In the genomic region with DNA sequence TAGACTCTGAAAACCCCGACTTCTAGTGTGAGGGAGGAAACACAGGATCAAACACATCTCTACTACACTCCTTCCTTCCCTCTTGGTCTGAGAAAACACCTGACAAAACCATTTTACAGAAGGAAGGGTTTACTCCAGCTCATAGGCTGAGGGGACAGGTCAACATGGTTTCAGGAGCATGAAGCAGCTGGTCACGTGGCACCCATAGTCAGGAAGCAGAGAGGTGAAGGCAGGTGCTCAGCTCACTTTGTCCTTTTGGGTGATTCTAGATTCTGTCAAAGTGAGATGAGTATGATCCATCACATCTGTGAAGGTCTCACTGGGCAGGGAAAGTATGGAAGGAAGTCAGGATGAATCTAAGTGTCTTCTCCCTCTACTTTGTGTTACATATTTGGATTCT, we compare ENCODE assay signal across 27 mouse cellular contexts.
"Had no signal": no experiment of that assay in that cellular context is flagged by ENCODE, and none has a peak within 500 bp of the region (broad histone marks: within the 10 kb centered on the region; RNA-seq: fewer than 3 reads in every experiment).

No protein-coding gene starts in this region.

- H3K4me2 ChIP-seq: embryonic facial prominence, embryonic 12.5 days; embryonic facial prominence, embryonic 13.5 days; embryonic facial prominence, embryonic 15.5 days; forebrain, embryonic 12.5 days; forebrain, embryonic 13.5 days; forebrain, embryonic 15.5 days had no signal

- H3K27ac ChIP-seq: embryonic facial prominence, embryonic 10.5 days; embryonic facial prominence, embryonic 12.5 days; embryonic facial prominence, embryonic 13.5 days; embryonic facial prominence, embryonic 15.5 days; forebrain, embryonic 10.5 days; forebrain, embryonic 12.5 days; forebrain, embryonic 13.5 days; forebrain, embryonic 15.5 days; gastrocnemius, adult 2 months; heart, adult 2 months had no signal

- H3K9me3 ChIP-seq: embryonic facial prominence, embryonic 10.5 days; embryonic facial prominence, embryonic 12.5 days; embryonic facial prominence, embryonic 13.5 days; embryonic facial prominence, embryonic 15.5 days; forebrain, embryonic 10.5 days; forebrain, embryonic 12.5 days; forebrain, embryonic 13.5 days had no signal

- H3K4me3 ChIP-seq: embryonic facial prominence, embryonic 10.5 days; embryonic facial prominence, embryonic 12.5 days; embryonic facial prominence, embryonic 13.5 days; embryonic facial prominence, embryonic 15.5 days; erythroblast, embryonic 14.5 days; forebrain, embryonic 10.5 days; forebrain, embryonic 12.5 days; forebrain, embryonic 13.5 days; forebrain, embryonic 15.5 days; gastrocnemius, adult 2 months; heart, adult 2 months had no signal

- DNase-seq: cerebellum, adult 9-10 months; cerebellum, adult 9-11 months; cerebellum, postnatal 10 days; cerebellum, postnatal 14 days; cerebellum, postnatal 25 days; cerebellum, postnatal 36 days; embryo, embryonic 11 days; forebrain, postnatal 0 days; gastrocnemius, adult 2 months; gastrocnemius, postnatal 10 days; gastrocnemius, postnatal 14 days; gastrocnemius, postnatal 25 days; gastrocnemius, postnatal 36 days; heart, adult 11 months; heart, adult 18-20 months; heart, adult 2 months had no signal

- ATAC-seq: forebrain, embryonic 13.5 days; forebrain, embryonic 14.5 days; forebrain, embryonic 15.5 days; forebrain, embryonic 16.5 days; forebrain, postnatal 0 days had no signal

- H3K27me3 ChIP-seq: embryonic facial prominence, embryonic 12.5 days; embryonic facial prominence, embryonic 13.5 days; embryonic facial prominence, embryonic 15.5 days; forebrain, embryonic 12.5 days; forebrain, embryonic 13.5 days; forebrain, embryonic 15.5 days had no signal

- H3K4me1 ChIP-seq: embryonic facial prominence, embryonic 15.5 days had no signal

- H3K36me3 ChIP-seq: embryonic facial prominence, embryonic 10.5 days; embryonic facial prominence, embryonic 12.5 days; embryonic facial prominence, embryonic 13.5 days; embryonic facial prominence, embryonic 15.5 days; forebrain, embryonic 10.5 days; forebrain, embryonic 12.5 days; forebrain, embryonic 15.5 days had no signal

- H3K9ac ChIP-seq: embryonic facial prominence, embryonic 12.5 days; embryonic facial prominence, embryonic 13.5 days; embryonic facial prominence, embryonic 15.5 days; forebrain, embryonic 12.5 days; forebrain, embryonic 13.5 days; forebrain, embryonic 15.5 days; forebrain, postnatal 0 days had no signal
